Mouse (Mus musculus) MEL (cell line): ENCODE measurements at regions not wholly inside any gene's neighbourhood (a gene's known extent, or its start where the extent isn't known, plus 50 kb on each side); places are given as distances from the start of the nearest gene placed in this dataset.

Experiments used
- CHD1 ChIP-seq: IDR thresholded peaks from 2 replicates; pipeline ENCODE4 v1.6.1; 2012; ENCODE audit warnings: low read depth, mild to moderate bottlenecking, inconsistent platforms, low read length, improper control_type of control experiment
- CHD2 ChIP-seq: IDR thresholded peaks from 2 replicates; pipeline ENCODE4 v1.6.1; 2011; ENCODE audit warnings: low read length, improper control_type of control experiment
- CTCF ChIP-seq, 3 experiments: IDR thresholded peaks in 2 of 3; conservative IDR thresholded peaks in 1 of 3; 2 replicates each; pipeline ENCODE4 v1.5.1; 2011 to 2012; ENCODE audit warnings: low read length in 3 of 3, low read depth in 2 of 3, mild to moderate bottlenecking in 2 of 3, improper control_type of control experiment in 1 of 3, inconsistent platforms in 1 of 3, mixed read lengths in 1 of 3, moderate library complexity in 1 of 3; ENCODE audit not compliant: control insufficient read depth in 1 of 3, insufficient read depth in 1 of 3, poor library complexity in 1 of 3, severe bottlenecking in 1 of 3
- MEF2A ChIP-seq: IDR thresholded peaks from 2 replicates; pipeline ENCODE4 v1.6.1; 2014; ENCODE audit warnings: low read depth, mild to moderate bottlenecking, inconsistent platforms, low read length, improper control_type of control experiment; ENCODE audit not compliant: poor library complexity, insufficient replicate concordance, severe bottlenecking; ENCODE audit errors: extremely low read depth
- POLR2AphosphoS2 ChIP-seq: IDR thresholded peaks from 2 replicates; pipeline ENCODE4 v1.6.1; 2011; ENCODE audit warnings: low read length, improper control_type of control experiment
- UBTF ChIP-seq: IDR thresholded peaks from 2 replicates; pipeline ENCODE4 v1.6.1; 2012; ENCODE audit warnings: low read depth, mild to moderate bottlenecking, inconsistent platforms, low read length, improper control_type of control experiment, moderate library complexity, borderline replicate concordance; ENCODE audit not compliant: insufficient read depth

GRCm38 (mm10) chr4:35401783-35402182, 175.8 kb upstream of the C9orf72 start:
- TF ChIP-seq CTCF (IDR thresholded peaks at IDR 0.05 in 2 of 3, conservative IDR thresholded peaks at IDR 0.05 in 1 of 3; ENCODE audit: control insufficient read depth in 1 of 3, insufficient read depth in 1 of 3, low read depth in 2 of 3, low read length in 3 of 3, poor library complexity in 1 of 3, severe bottlenecking in 1 of 3) (no peak), CHD1 (no peak), POLR2AphosphoS2 (no peak), CHD2 (no peak), UBTF (no peak), MEF2A (no peak)
